Mouse (Mus musculus) bone marrow macrophage, adult 2 months (primary cell): ENCODE measurements around the gene Sult2b1.

Experiments used
- CTCF ChIP-seq: IDR thresholded peaks from 2 replicates; pipeline ENCODE4 v1.5.1; 2012; ENCODE audit warnings: low read depth, mild to moderate bottlenecking, low read length, moderate library complexity
- POLR2A ChIP-seq: IDR thresholded peaks from 2 replicates; pipeline ENCODE4 v1.6.1; 2012; ENCODE audit warnings: mild to moderate bottlenecking, low read depth, low read length, borderline replicate concordance

DNA sequence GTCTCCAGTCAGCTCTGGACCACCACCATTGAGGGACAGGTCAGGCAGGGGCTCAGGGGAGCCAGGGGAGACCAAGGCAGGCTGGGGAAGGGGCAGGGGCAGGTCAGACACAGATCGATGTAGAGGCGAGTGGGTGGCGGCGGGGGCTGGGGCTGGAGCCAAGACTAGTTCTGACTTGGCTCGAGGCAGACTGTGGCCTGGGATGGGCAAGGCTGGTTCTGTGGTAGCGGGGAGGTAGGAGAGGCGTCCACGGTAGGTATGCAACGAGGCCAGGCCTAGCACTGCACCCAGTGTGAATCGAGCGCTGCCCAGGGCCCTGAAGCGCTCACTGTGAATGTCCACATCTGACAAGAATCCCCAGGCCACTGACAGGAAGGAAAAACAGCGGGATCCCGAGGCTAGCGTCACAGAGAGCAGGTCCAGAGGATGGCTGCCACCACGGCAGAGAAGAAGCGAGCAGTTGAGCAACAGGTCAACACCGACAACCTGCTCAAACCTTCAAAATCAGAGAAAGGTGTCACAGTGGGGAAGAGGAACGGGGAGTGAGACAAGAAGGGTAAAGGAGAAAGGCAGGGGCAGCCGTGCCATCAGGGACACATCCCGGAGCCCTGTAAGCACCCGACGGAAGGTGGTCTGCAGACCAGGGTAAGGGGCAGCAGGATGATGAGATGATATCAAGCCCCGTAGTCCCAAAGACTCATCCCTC, 73.0 kb downstream of the Sult2b1 start:
- TF ChIP-seq CTCF: no peak
- TF ChIP-seq POLR2A: no peak
